Mouse (Mus musculus) G1E-ER4 (cell line): Measurements from ENCODE around the gene Rpusd4. TPM values are rescaled to one million over a fixed set of nuclear protein-coding genes. Genes with fewer than 3 reads are reported as not detected.

Experiments
- GATA1 ChIP-seq: IDR thresholded peaks from one replicate; pipeline ENCODE4 v1.8.0; 2012; ENCODE audit warnings: low read length, inconsistent platforms
- polyA plus RNA-seq: library from polyadenylated mRNA; stranded (reverse); fragments of >175 nt; gene quantifications from 2 replicates; pipeline ENCODE4 v1.2.3, GENCODE M21; 2012

Rpusd4 gene
- polyA plus RNA-seq = 1.1 and 3.2 TPM in 2 replicates

- TF ChIP-seq GATA1 = no peak
These were observed at the start of gene Rpusd4, which contains the start of gene Fam118b for GRCm38 (mm10) chr9:35267146-35267975. Rpusd4 (plus strand) TSS chr9:35267865. Fam118b (minus strand) TSS chr9:35267805.

- TF ChIP-seq GATA1 = no peak
These were observed 49.7 kb upstream of the Rpusd4 start for GRCm38 (mm10) chr9:35217963-35218362.

- TF ChIP-seq GATA1 = no peak
These were observed 44.2 kb upstream of the Rpusd4 start for GRCm38 (mm10) chr9:35223466-35223865.

- TF ChIP-seq GATA1 = no peak
These were observed 39.0 kb upstream of the Rpusd4 start for GRCm38 (mm10) chr9:35228671-35229070.

GRCm38 (mm10) chr9:35235996-35236395 is 31.7 kb upstream of the Rpusd4 start:
- TF ChIP-seq GATA1 = no peak

GRCm38 (mm10) chr9:35238371-35238770 is 29.3 kb upstream of the Rpusd4 start:
- no peak for TF ChIP-seq GATA1

GRCm38 (mm10) chr9:35238915-35239571 is 28.6 kb upstream of the Rpusd4 start:
- TF ChIP-seq GATA1 = no peak

GRCm38 (mm10) chr9:35239734-35240133 is 27.9 kb upstream of the Rpusd4 start:
- TF ChIP-seq GATA1 = no peak

GRCm38 (mm10) chr9:35247405-35247804 is 20.3 kb upstream of the Rpusd4 start:
- no peak for TF ChIP-seq GATA1

- no peak for TF ChIP-seq GATA1
These were observed 18.2 kb upstream of the Rpusd4 start for GRCm38 (mm10) chr9:35249476-35249875.

- no peak for TF ChIP-seq GATA1
These were observed 10.3 kb upstream of the Rpusd4 start for GRCm38 (mm10) chr9:35257365-35257764.

GRCm38 (mm10) chr9:35262418-35262817 is 5.2 kb upstream of the Rpusd4 start:
- no peak for TF ChIP-seq GATA1

GRCm38 (mm10) chr9:35263431-35263830 is 4.2 kb upstream of the Rpusd4 start:
- no peak for TF ChIP-seq GATA1

- TF ChIP-seq GATA1 = peak; percentile 49
These were observed 3.2 kb upstream of the Rpusd4 start for GRCm38 (mm10) chr9:35264509-35264908.

GRCm38 (mm10) chr9:35267976-35268715 is 481 bp downstream of the Rpusd4 start:
- TF ChIP-seq GATA1 = no peak

GRCm38 (mm10) chr9:35277855-35278365 is 10.2 kb downstream of the Rpusd4 start:
- TF ChIP-seq GATA1 = no peak

GRCm38 (mm10) chr9:35278451-35278850 is 10.8 kb downstream of the Rpusd4 start:
- TF ChIP-seq GATA1 = no peak
